Mouse (Mus musculus) intestine, postnatal 0 days (tissue): Measurements from ENCODE around the gene Msrb3. TPM values are rescaled to one million over a fixed set of nuclear protein-coding genes. Genes with fewer than 3 reads are reported as not detected.
A peak's percentile ranks its signal among the peaks of the same experiment; 100 is the strongest.

Experiments used
- ATAC-seq: fragments of 200-750 bp; cut with Nextera tagmentation; 2 replicates; pipeline ENCODE4 v1.8.0; 2017; ENCODE audit warnings: mild to moderate bottlenecking, moderate TSS enrichment, moderate library complexity
- H3K27ac ChIP-seq: fragments of 300-500 bp; sonication (generic); 2 replicates; pipeline ENCODE4 v1.5.1; 2014; ENCODE audit warnings: mild to moderate bottlenecking, low read depth, low read length, moderate library complexity
- H3K27me3 ChIP-seq: fragments of 300-500 bp; sonication (generic); replicated peaks from 2 replicates; pipeline ENCODE4 v1.6.1; 2014; ENCODE audit warnings: low read length, mixed read lengths; ENCODE audit not compliant: control insufficient read depth, insufficient read depth
- H3K36me3 ChIP-seq: fragments of 300-500 bp; sonication (generic); 2 replicates; pipeline ENCODE4 v1.6.1; 2014; ENCODE audit warnings: mild to moderate bottlenecking, moderate library complexity; ENCODE audit not compliant: control insufficient read depth, insufficient read depth
- H3K4me1 ChIP-seq: fragments of 300-500 bp; sonication (generic); replicated peaks from 2 replicates; pipeline ENCODE4 v1.6.1; 2014; ENCODE audit warnings: antibody characterized with exemption, low read length, mixed read lengths; ENCODE audit not compliant: control insufficient read depth, insufficient read depth
- H3K4me2 ChIP-seq: fragments of 300-500 bp; sonication (generic); replicated peaks from 2 replicates; pipeline ENCODE4 v1.6.1; 2014; ENCODE audit warnings: low read depth, mild to moderate bottlenecking, moderate library complexity
- H3K4me3 ChIP-seq: fragments of 300-500 bp; sonication (generic); 2 replicates; pipeline ENCODE4 v1.5.1; 2014; ENCODE audit warnings: low read depth, low read length
- H3K9ac ChIP-seq: fragments of 300-500 bp; sonication (generic); 2 replicates; pipeline ENCODE4 v1.6.1; 2014; ENCODE audit warnings: mild to moderate bottlenecking, low read depth, low read length
- H3K9me3 ChIP-seq: fragments of 300-500 bp; sonication (generic); 2 replicates; pipeline ENCODE4 v1.6.1; 2016; ENCODE audit warnings: mixed run types; ENCODE audit not compliant: control insufficient read depth
- CTCF ChIP-seq: sonication (generic); IDR thresholded peaks from 2 replicates; pipeline ENCODE4 v1.5.1; 2016; ENCODE audit warnings: low read depth, mild to moderate bottlenecking, control low read depth, antibody characterized with exemption, moderate library complexity
- WGBS: fragments of 180-500 bp; shearing (Covaris S2); extraction: QIAGEN DNeasy Blood & Tissue Kit; methylation state at CpG from one replicate; pipeline ENCODE4 v1.1.7; 2014; 5-methylcytosine and 5-hydroxymethylcytosine counted together
- polyA plus RNA-seq: library from polyadenylated mRNA; unstranded; fragments of >200 nt; fragmentation: Nextera tagmentation; extraction: Ambion mirVana; gene quantifications from 2 replicates; pipeline ENCODE4 v1.2.1, GENCODE M21; 2015

Gene Msrb3
- polyA plus RNA-seq, 1 experiment from 2014 or later: 17.2 TPM

DNA sequence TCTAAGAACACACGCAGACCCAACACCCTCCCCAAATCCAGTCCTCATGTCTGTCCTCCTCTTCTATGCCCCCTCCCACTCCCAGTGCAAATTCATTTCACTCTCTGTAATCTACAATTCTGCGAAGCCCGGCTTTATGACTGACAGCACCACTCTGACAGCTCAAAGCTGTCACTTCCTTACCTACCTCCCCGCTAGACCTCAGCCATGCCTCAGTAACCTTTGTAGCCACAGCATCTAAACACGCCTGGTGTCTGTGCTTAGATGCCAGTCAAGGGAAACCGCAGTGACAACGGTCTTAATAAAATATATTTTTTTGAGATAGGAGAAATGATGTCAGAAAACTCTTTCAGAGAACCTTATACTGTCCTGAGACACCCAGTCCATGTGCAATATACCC lies 72.5 kb downstream of the Msrb3 start:
- WGBS: 79% methylated on average over 7 of the region's 7 CpGs
- ATAC-seq: no peak
- Histone ChIP-seq H3K4me3 (no peak overlapping the region), H3K27ac (no peak overlapping the region), H3K4me1 (no peaks in the 10 kb centered on the region), H3K9ac (no peak overlapping the region), H3K36me3 (no peaks in the 10 kb centered on the region; the same call in 1 of the 2 replicates), H3K9me3 (no peaks in the 10 kb centered on the region), H3K4me2 (no peak overlapping the region), H3K27me3 (no peaks in the 10 kb centered on the region)
- TF ChIP-seq CTCF: no peak

- 81% methylated on average over 11 of the region's 11 CpGs for WGBS
- H3K36me3 ChIP-seq: no peaks in the 10 kb centered on the region; the same call in 1 of the 2 replicates
- H3K9me3 ChIP-seq: no peaks in the 10 kb centered on the region
- H3K27me3 ChIP-seq: no peaks in the 10 kb centered on the region
- no peak overlapping the region for H3K4me2 ChIP-seq
- TF ChIP-seq CTCF: no peak
- H3K27ac ChIP-seq: no peak overlapping the region
- ATAC-seq: no peak
- H3K4me1 ChIP-seq: no peaks in the 10 kb centered on the region
- H3K9ac ChIP-seq: no peak overlapping the region
- H3K4me3 ChIP-seq: no peak overlapping the region
These were observed 73.3 kb downstream of the Msrb3 start for GRCm38 (mm10) chr10:120825594-120825993.

GRCm38 (mm10) chr10:120821491-120822358 lies 77.2 kb downstream of the Msrb3 start:
- H3K9ac ChIP-seq: no peak overlapping the region
- no peak for ATAC-seq
- no peaks in the 10 kb centered on the region for H3K27me3 ChIP-seq
- H3K36me3 ChIP-seq: no peaks in the 10 kb centered on the region
- H3K4me3 ChIP-seq: no peak overlapping the region
- WGBS: 18% methylated on average over 20 of the region's 20 CpGs
- H3K4me1 ChIP-seq: no peaks in the 10 kb centered on the region
- no peaks in the 10 kb centered on the region for H3K9me3 ChIP-seq
- TF ChIP-seq CTCF: no peak
- no peak overlapping the region for H3K4me2 ChIP-seq
- H3K27ac ChIP-seq: no peak overlapping the region

GRCm38 (mm10) chr10:120820781-120821300 lies 78.1 kb downstream of the Msrb3 start:
- Histone ChIP-seq H3K4me3 (no peak overlapping the region), H3K9ac (no peak overlapping the region), H3K36me3 (no peaks in the 10 kb centered on the region), H3K4me1 (no peaks in the 10 kb centered on the region), H3K27me3 (no peaks in the 10 kb centered on the region), H3K9me3 (no peaks in the 10 kb centered on the region), H3K27ac (no peak overlapping the region), H3K4me2 (no peak overlapping the region)
- WGBS: 68% methylated on average over 12 of the region's 12 CpGs
- no peak for TF ChIP-seq CTCF
- no peak for ATAC-seq

GRCm38 (mm10) chr10:120815290-120815689 lies 83.6 kb downstream of the Msrb3 start:
- Histone ChIP-seq H3K9me3 (no peaks in the 10 kb centered on the region), H3K4me3 (no peak overlapping the region), H3K36me3 (no peaks in the 10 kb centered on the region), H3K27ac (no peak overlapping the region), H3K27me3 (no peaks in the 10 kb centered on the region), H3K4me1 (peaks cover 9% of the 10 kb centered on the region; the same call in 1 of the 2 replicates), H3K9ac (no peak overlapping the region), H3K4me2 (no peak overlapping the region)
- no peak for ATAC-seq
- 77% methylated on average over 5 of the region's 5 CpGs for WGBS
- no peak for TF ChIP-seq CTCF

GRCm38 (mm10) chr10:120811796-120812443 lies 87.0 kb downstream of the Msrb3 start:
- 12% methylated on average over 24 of the region's 24 CpGs for WGBS
- H3K27ac ChIP-seq: no peak overlapping the region
- no peaks in the 10 kb centered on the region for H3K27me3 ChIP-seq
- H3K36me3 ChIP-seq: no peaks in the 10 kb centered on the region
- no peak for TF ChIP-seq CTCF
- peak overlapping the region; percentile 68 for H3K4me2 ChIP-seq
- H3K4me1 ChIP-seq: peaks cover 9% of the 10 kb centered on the region; the same call in 1 of the 2 replicates
- no peaks in the 10 kb centered on the region for H3K9me3 ChIP-seq
- no peak overlapping the region; the same call in 1 of the 2 replicates for H3K9ac ChIP-seq
- ATAC-seq: no peak
- H3K4me3 ChIP-seq: peak overlapping the region; percentile 21
